Mouse (Mus musculus) MEL (cell line): ENCODE measurements around the gene Cmpk1. TPM values are rescaled to one million over a fixed set of nuclear protein-coding genes. Genes with fewer than 3 reads are reported as not detected.

Experiments
- DNase-seq: peaks from one replicate; pipeline ENCODE4 v3.0.0; 2011; ENCODE audit warnings: low read depth, low spot score
- H3K27ac ChIP-seq: 2 replicates; pipeline ENCODE4 v1.5.1; 2012; ENCODE audit warnings: low read depth, mild to moderate bottlenecking, control low read depth, low read length, moderate library complexity; ENCODE audit not compliant: control insufficient read depth
- H3K27me3 ChIP-seq, 2 experiments: fragments of 150-350 bp in 1 of 2; sonication (generic) in 1 of 2; 2 replicates each; pipeline ENCODE4 v1.6.1; 2012; ENCODE audit warnings: low read length in 2 of 2, mild to moderate bottlenecking in 2 of 2, improper control_type of control experiment in 1 of 2, moderate library complexity in 1 of 2; ENCODE audit not compliant: insufficient read depth in 2 of 2, control insufficient read depth in 1 of 2
- H3K36me3 ChIP-seq, 2 experiments: 2 replicates each; pipeline ENCODE4 v1.6.1; 2012 to 2014; ENCODE audit warnings: low read length in 2 of 2, improper control_type of control experiment in 1 of 2, inconsistent platforms in 1 of 2, mild to moderate bottlenecking in 1 of 2; ENCODE audit not compliant: insufficient read depth in 2 of 2, control insufficient read depth in 1 of 2
- H3K4me1 ChIP-seq, 2 experiments: fragments of 150-350 bp in 1 of 2; sonication (generic) in 1 of 2; 2 replicates each; pipeline ENCODE4 v1.6.1; 2012; ENCODE audit warnings: low read length in 2 of 2, improper control_type of control experiment in 1 of 2, mild to moderate bottlenecking in 1 of 2; ENCODE audit not compliant: insufficient read depth in 2 of 2, control insufficient read depth in 1 of 2
- H3K4me3 ChIP-seq, 2 experiments: fragments of 150-350 bp in 1 of 2; sonication (generic) in 1 of 2; 2 replicates each; pipeline ENCODE4 v1.5.1; 2012; ENCODE audit warnings: low read depth in 2 of 2, low read length in 2 of 2, mild to moderate bottlenecking in 2 of 2, moderate library complexity in 2 of 2, control low read depth in 1 of 2, improper control_type of control experiment in 1 of 2; ENCODE audit not compliant: control insufficient read depth in 1 of 2, insufficient read depth in 1 of 2
- H3K79me2 ChIP-seq: 2 replicates; pipeline ENCODE4 v1.6.1; 2012; ENCODE audit warnings: mild to moderate bottlenecking, low read length, moderate library complexity; ENCODE audit not compliant: control insufficient read depth, poor library complexity, insufficient read depth
- H3K9ac ChIP-seq: 2 replicates; pipeline ENCODE4 v1.6.1; 2012; ENCODE audit warnings: low read depth, mild to moderate bottlenecking, control low read depth, low read length, moderate library complexity; ENCODE audit not compliant: control insufficient read depth, poor library complexity, severe bottlenecking
- H3K9me3 ChIP-seq: fragments of 150-350 bp; sonication (generic); replicated peaks from 2 replicates; pipeline ENCODE4 v1.6.1; 2012; ENCODE audit warnings: mild to moderate bottlenecking, low read length, improper control_type of control experiment, moderate library complexity; ENCODE audit not compliant: insufficient read depth
- BHLHE40 ChIP-seq: IDR thresholded peaks from 2 replicates; pipeline ENCODE4 v1.6.1; 2012; ENCODE audit warnings: low read depth, mild to moderate bottlenecking, inconsistent platforms, low read length, improper control_type of control experiment, borderline replicate concordance
- CHD1 ChIP-seq: IDR thresholded peaks from 2 replicates; pipeline ENCODE4 v1.6.1; 2012; ENCODE audit warnings: low read depth, mild to moderate bottlenecking, inconsistent platforms, low read length, improper control_type of control experiment
- CTCF ChIP-seq, 3 experiments: IDR thresholded peaks in 2 of 3; conservative IDR thresholded peaks in 1 of 3; 2 replicates each; pipeline ENCODE4 v1.5.1; 2011 to 2012; ENCODE audit warnings: low read length in 3 of 3, low read depth in 2 of 3, mild to moderate bottlenecking in 2 of 3, improper control_type of control experiment in 1 of 3, inconsistent platforms in 1 of 3, mixed read lengths in 1 of 3, moderate library complexity in 1 of 3; ENCODE audit not compliant: control insufficient read depth in 1 of 3, insufficient read depth in 1 of 3, poor library complexity in 1 of 3, severe bottlenecking in 1 of 3
- EP300 ChIP-seq, 2 experiments: IDR thresholded peaks; 2 replicates each; pipeline ENCODE4 v1.6.1; 2011; ENCODE audit warnings: improper control_type of control experiment in 2 of 2, low read length in 2 of 2, low read depth in 1 of 2, mild to moderate bottlenecking in 1 of 2
- GABPA ChIP-seq: IDR thresholded peaks from 2 replicates; pipeline ENCODE4 v1.6.1; 2012; ENCODE audit warnings: low read depth, mild to moderate bottlenecking, inconsistent platforms, low read length, improper control_type of control experiment, moderate library complexity
- MAFK ChIP-seq: IDR thresholded peaks from 2 replicates; pipeline ENCODE4 v1.6.1; 2011; ENCODE audit warnings: low read depth, mild to moderate bottlenecking, low read length, improper control_type of control experiment, borderline replicate concordance
- MAZ ChIP-seq: IDR thresholded peaks from 2 replicates; pipeline ENCODE4 v1.6.1; 2012; ENCODE audit warnings: low read depth, mild to moderate bottlenecking, inconsistent platforms, low read length, improper control_type of control experiment
- MEF2A ChIP-seq: IDR thresholded peaks from 2 replicates; pipeline ENCODE4 v1.6.1; 2014; ENCODE audit warnings: low read depth, mild to moderate bottlenecking, inconsistent platforms, low read length, improper control_type of control experiment; ENCODE audit not compliant: poor library complexity, insufficient replicate concordance, severe bottlenecking; ENCODE audit errors: extremely low read depth
- MXI1 ChIP-seq: IDR thresholded peaks from 2 replicates; pipeline ENCODE4 v1.6.1; 2011; ENCODE audit warnings: mild to moderate bottlenecking, low read depth, low read length, improper control_type of control experiment
- MYC ChIP-seq: IDR thresholded peaks from 2 replicates; pipeline ENCODE4 v1.6.1; 2011; ENCODE audit warnings: low read depth, mild to moderate bottlenecking, low read length, improper control_type of control experiment, moderate library complexity
- RAD21 ChIP-seq: IDR thresholded peaks from 2 replicates; pipeline ENCODE4 v1.6.1; 2011; ENCODE audit warnings: mild to moderate bottlenecking, low read depth, low read length, improper control_type of control experiment
- SMC3 ChIP-seq: IDR thresholded peaks from 2 replicates; pipeline ENCODE4 v1.6.1; 2011; ENCODE audit warnings: low read depth, low read length, improper control_type of control experiment
- TAL1 ChIP-seq: IDR thresholded peaks from 2 replicates; pipeline ENCODE4 v1.6.1; 2012; ENCODE audit warnings: mild to moderate bottlenecking, inconsistent platforms, low read length, moderate library complexity, mixed read lengths
- TCF12 ChIP-seq: IDR thresholded peaks from 2 replicates; pipeline ENCODE4 v1.6.1; 2014; ENCODE audit warnings: low read depth, mild to moderate bottlenecking, inconsistent platforms, low read length, improper control_type of control experiment, moderate library complexity
- UBTF ChIP-seq: IDR thresholded peaks from 2 replicates; pipeline ENCODE4 v1.6.1; 2012; ENCODE audit warnings: low read depth, mild to moderate bottlenecking, inconsistent platforms, low read length, improper control_type of control experiment, moderate library complexity, borderline replicate concordance; ENCODE audit not compliant: insufficient read depth
- ZKSCAN1 ChIP-seq: IDR thresholded peaks from 2 replicates; pipeline ENCODE4 v1.6.1; 2012; ENCODE audit warnings: low read depth, mild to moderate bottlenecking, inconsistent platforms, low read length, improper control_type of control experiment, moderate library complexity
- ZMIZ1 ChIP-seq: IDR thresholded peaks from 2 replicates; pipeline ENCODE4 v1.6.1; 2012; ENCODE audit warnings: low read depth, mild to moderate bottlenecking, inconsistent platforms, low read length, improper control_type of control experiment, moderate library complexity
- ZNF384 ChIP-seq: IDR thresholded peaks from 2 replicates; pipeline ENCODE4 v1.6.1; 2012; ENCODE audit warnings: low read depth, mild to moderate bottlenecking, inconsistent platforms, low read length, improper control_type of control experiment
- polyA plus RNA-seq, 2 experiments: library from polyadenylated mRNA; stranded (reverse) in 1 of 2; unstranded in 1 of 2; fragments of >175 nt in 1 of 2; fragments of >200 nt in 1 of 2; gene quantifications; 2 replicates each; pipeline versions ENCODE4 v1.2.1 to v1.2.4; 2012; ENCODE audit warnings: low replicate concordance in 2 of 2, low read depth in 1 of 2; ENCODE audit not compliant: insufficient read length in 2 of 2, insufficient read depth in 1 of 2, missing spikeins in 1 of 2
- total RNA-seq: library from RNA; depleted of rRNA; stranded (reverse); fragments of 300-350 nt; gene quantifications from 2 replicates; pipeline ENCODE4 v1.2.3, GENCODE M21; 2012

Gene Cmpk1
- total and polyA plus RNA-seq, 3 experiments: 33.4 to 33.7 TPM; not detected in 1

DNA sequence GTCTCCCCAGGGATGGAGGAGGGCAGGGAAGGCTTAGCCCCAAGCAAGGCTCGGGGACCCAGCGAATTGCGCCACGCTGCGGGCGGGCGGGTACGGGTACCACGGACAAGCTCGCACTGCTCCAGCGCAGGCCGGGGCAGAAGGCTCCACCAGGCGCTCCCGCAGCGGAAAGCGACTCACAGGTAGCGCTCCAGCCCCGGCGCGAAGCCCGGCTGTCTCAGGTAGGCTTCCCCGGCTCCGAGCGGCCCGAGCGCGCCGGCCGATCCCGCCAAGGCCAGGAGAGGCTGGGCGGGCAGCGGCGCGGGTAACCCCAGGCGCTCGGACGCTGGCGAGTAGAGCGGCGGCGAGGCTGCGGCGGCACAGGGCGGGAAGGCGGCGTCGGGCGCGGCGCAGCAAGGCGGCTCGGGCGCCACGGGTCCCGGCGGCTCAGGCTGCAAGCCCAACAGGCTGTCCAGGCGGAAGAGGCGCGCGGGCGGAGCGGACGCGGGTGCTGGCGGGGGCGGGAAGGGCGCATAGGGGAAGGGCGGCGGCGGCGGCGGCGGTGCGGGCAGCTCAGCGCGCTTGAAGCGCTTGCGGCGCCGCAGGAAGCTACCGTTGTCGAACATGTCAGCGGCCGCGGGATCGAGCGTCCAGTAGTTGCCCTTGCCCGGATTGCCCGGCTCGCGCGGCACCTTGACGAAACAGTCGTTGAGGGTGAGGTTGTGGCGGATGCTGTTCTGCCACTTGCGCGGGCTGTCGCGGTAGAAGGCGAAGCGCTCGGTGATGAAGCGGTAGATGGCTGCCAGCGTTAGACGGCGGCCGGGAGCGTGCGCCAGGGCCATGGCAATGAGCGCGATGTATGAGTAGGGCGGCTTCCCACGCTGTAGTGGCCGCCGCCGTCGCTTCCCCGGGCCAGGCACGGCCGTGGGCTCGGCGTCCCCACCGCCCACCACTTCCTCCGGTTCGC lies 61.8 kb downstream of the Cmpk1 start:
- no peak overlapping the region for H3K4me3 ChIP-seq
- no peaks in the 10 kb centered on the region for H3K9me3 ChIP-seq
- H3K79me2 ChIP-seq: no peaks in the 10 kb centered on the region
- H3K27me3 ChIP-seq: no peaks in the 10 kb centered on the region; a peak in 1 of 4 replicates
- no peaks in the 10 kb centered on the region for H3K36me3 ChIP-seq
- no peaks in the 10 kb centered on the region for H3K4me1 ChIP-seq
- no peak for DNase-seq
- TF ChIP-seq CHD1 (no peak), MEF2A (no peak), ZKSCAN1 (no peak), MYC (no peak), BHLHE40 (no peak), ZNF384 (no peak), EP300 (IDR thresholded peaks at IDR 0.05; ENCODE audit: low read depth in 1 of 2, low read length in 2 of 2) (no peak), UBTF (no peak), ZMIZ1 (no peak), GABPA (no peak), MAFK (no peak), MAZ (no peak)
- H3K27ac ChIP-seq: no peak overlapping the region
- no peak overlapping the region for H3K9ac ChIP-seq

DNA sequence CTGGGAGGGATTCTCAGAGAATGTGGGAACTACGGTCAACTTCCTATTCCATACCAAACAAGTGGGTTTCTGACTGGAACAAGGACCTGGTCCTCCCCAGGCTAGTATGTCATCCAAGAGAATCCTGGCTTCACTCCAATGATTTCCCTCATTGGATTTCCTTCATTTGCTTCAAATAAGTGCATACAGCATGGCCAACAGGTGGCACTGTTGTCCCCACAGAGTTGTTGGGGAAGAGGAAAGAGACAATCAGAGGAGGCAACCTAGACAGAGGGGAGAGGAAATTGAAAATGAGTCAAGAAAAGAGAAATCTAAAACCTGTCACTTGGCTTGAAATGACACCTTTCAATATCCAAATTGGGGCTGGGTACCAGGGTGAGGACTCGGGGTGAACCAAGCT lies 70.0 kb downstream of the Cmpk1 start:
- H3K27me3 ChIP-seq: no peaks in the 10 kb centered on the region
- peaks cover 0 to 4% of the 10 kb centered on the region in 2 experiments; a peak in 2 of 4 replicates for H3K36me3 ChIP-seq
- H3K9me3 ChIP-seq: no peaks in the 10 kb centered on the region
- no peak overlapping the region for H3K27ac ChIP-seq
- DNase-seq: peak; percentile 78
- H3K9ac ChIP-seq: no peak overlapping the region
- no peak for TF ChIP-seq MXI1
- peak; percentile 63 to 83 (median 70) for TF ChIP-seq CTCF (IDR thresholded peaks at IDR 0.05 in 2 of 3, conservative IDR thresholded peaks at IDR 0.05 in 1 of 3; ENCODE audit: control insufficient read depth in 1 of 3, insufficient read depth in 1 of 3, low read depth in 2 of 3, low read length in 3 of 3, poor library complexity in 1 of 3, severe bottlenecking in 1 of 3)
- TF ChIP-seq TAL1: no peak
- peak; percentile 48 for TF ChIP-seq SMC3
- TF ChIP-seq RAD21: peak; percentile 28
- no peak for TF ChIP-seq TCF12
- H3K4me1 ChIP-seq: peaks cover 0 to 5% of the 10 kb centered on the region in 2 experiments; a peak in 1 of 4 replicates
- H3K79me2 ChIP-seq: no peaks in the 10 kb centered on the region
- H3K4me3 ChIP-seq: no peak overlapping the region
